Mouse (Mus musculus): ENCODE measurements around the gene Iffo1. TPM values are rescaled to one million over a fixed set of nuclear protein-coding genes. Genes with fewer than 3 reads are reported as not detected.

Gene Iffo1
- polyA plus RNA-seq (2011; ENCODE audit: insufficient read depth, insufficient read length, low replicate concordance, missing spikeins), result 21.0 and 39.0 TPM in 2 replicates

- under 1% methylated on average over 16 of the region's 16 CpGs for WGBS
- Histone ChIP-seq H3K27ac (ENCODE audit: control insufficient read depth, insufficient read depth, low read depth, low read length, poor library complexity) (peak within 1 kb of the TSS; percentile 29), H3K4me3 (replicated peaks; ENCODE audit: control insufficient read depth, low read depth, low read length) (peak within 1 kb of the TSS; percentile 81), H3K4me1 (ENCODE audit: control insufficient read depth, insufficient read depth, low read length) (peaks cover 11% of the 10 kb centered on the region; the same call in 1 of the 2 replicates)
- TF ChIP-seq POLR2A (IDR thresholded peaks at IDR 0.05; ENCODE audit: borderline replicate concordance, control insufficient read depth, low read depth, low read length) (no peak), CTCF (IDR thresholded peaks at IDR 0.05; ENCODE audit: control insufficient read depth, insufficient read depth, low read length) (peak; percentile 37; the same call in 1 of the 2 replicates)
Measured at GRCm38 (mm10) chr6:125145001-125145400, at the start of gene Iffo1. TSS of gene Iffo1 (plus strand) at chr6:125145241.

- Histone ChIP-seq H3K27ac (ENCODE audit: control insufficient read depth, insufficient read depth, low read depth, low read length, poor library complexity) (peak within 1 kb of the TSS; percentile 96), H3K4me3 (replicated peaks; ENCODE audit: control insufficient read depth, low read depth, low read length) (peak within 1 kb of the TSS; percentile 96), H3K4me1 (ENCODE audit: control insufficient read depth, insufficient read depth, low read length) (peaks cover 3% of the 10 kb centered on the region; the same call in 1 of the 2 replicates)
- 2% methylated on average over 45 of the region's 45 CpGs for WGBS
- TF ChIP-seq CTCF (IDR thresholded peaks at IDR 0.05; ENCODE audit: control insufficient read depth, insufficient read depth, low read length) (no peak), POLR2A (IDR thresholded peaks at IDR 0.05; ENCODE audit: borderline replicate concordance, control insufficient read depth, low read depth, low read length) (peak; percentile 83; the same call in 1 of the 2 replicates)
Measured at GRCm38 (mm10) chr6:125095391-125096278, 49.4 kb upstream of the Iffo1 start, which contains the start of gene Chd4. TSS of gene Chd4 (plus strand) at chr6:125095981.

GRCm38 (mm10) chr6:125096279-125096596 is 48.8 kb upstream of the Iffo1 start:
- TF ChIP-seq CTCF (IDR thresholded peaks at IDR 0.05; ENCODE audit: control insufficient read depth, insufficient read depth, low read length) (no peak), POLR2A (IDR thresholded peaks at IDR 0.05; ENCODE audit: borderline replicate concordance, control insufficient read depth, low read depth, low read length) (no peak)
- Histone ChIP-seq H3K4me3 (replicated peaks; ENCODE audit: control insufficient read depth, low read depth, low read length) (peak overlapping the region; percentile 96), H3K4me1 (ENCODE audit: control insufficient read depth, insufficient read depth, low read length) (peaks cover 2% of the 10 kb centered on the region; the same call in 1 of the 2 replicates), H3K27ac (ENCODE audit: control insufficient read depth, insufficient read depth, low read depth, low read length, poor library complexity) (peak overlapping the region; percentile 96)
- 0% methylated on average over 25 of the region's 32 CpGs for WGBS

- peaks cover 2% of the 10 kb centered on the region; the same call in 1 of the 2 replicates for H3K4me1 ChIP-seq (ENCODE audit: control insufficient read depth, insufficient read depth, low read length)
- TF ChIP-seq CTCF (IDR thresholded peaks at IDR 0.05; ENCODE audit: control insufficient read depth, insufficient read depth, low read length), result no peak
- TF ChIP-seq POLR2A (IDR thresholded peaks at IDR 0.05; ENCODE audit: borderline replicate concordance, control insufficient read depth, low read depth, low read length), result no peak
Measured at GRCm38 (mm10) chr6:125096597-125097345, 48.3 kb upstream of the Iffo1 start.

GRCm38 (mm10) chr6:125097346-125097689 is 47.7 kb upstream of the Iffo1 start:
- under 1% methylated on average over 12 of the region's 12 CpGs for WGBS
- no peak for TF ChIP-seq CTCF (IDR thresholded peaks at IDR 0.05; ENCODE audit: control insufficient read depth, insufficient read depth, low read length)
- no peak for TF ChIP-seq POLR2A (IDR thresholded peaks at IDR 0.05; ENCODE audit: borderline replicate concordance, control insufficient read depth, low read depth, low read length)
- peak overlapping the region; percentile 96 for H3K4me3 ChIP-seq (replicated peaks; ENCODE audit: control insufficient read depth, low read depth, low read length)
- H3K27ac ChIP-seq (ENCODE audit: control insufficient read depth, insufficient read depth, low read depth, low read length, poor library complexity), result peak overlapping the region; percentile 96
- H3K4me1 ChIP-seq (ENCODE audit: control insufficient read depth, insufficient read depth, low read length), result peaks cover 2% of the 10 kb centered on the region; the same call in 1 of the 2 replicates

More at GRCm38 (mm10) chr6:125096597-125097345, 48.3 kb upstream of the Iffo1 start:
- peak overlapping the region; percentile 96 for H3K4me3 ChIP-seq (replicated peaks; ENCODE audit: control insufficient read depth, low read depth, low read length)
- peak overlapping the region; percentile 96 for H3K27ac ChIP-seq (ENCODE audit: control insufficient read depth, insufficient read depth, low read depth, low read length, poor library complexity)
- 1% methylated on average over 44 of the region's 44 CpGs for WGBS

DNA sequence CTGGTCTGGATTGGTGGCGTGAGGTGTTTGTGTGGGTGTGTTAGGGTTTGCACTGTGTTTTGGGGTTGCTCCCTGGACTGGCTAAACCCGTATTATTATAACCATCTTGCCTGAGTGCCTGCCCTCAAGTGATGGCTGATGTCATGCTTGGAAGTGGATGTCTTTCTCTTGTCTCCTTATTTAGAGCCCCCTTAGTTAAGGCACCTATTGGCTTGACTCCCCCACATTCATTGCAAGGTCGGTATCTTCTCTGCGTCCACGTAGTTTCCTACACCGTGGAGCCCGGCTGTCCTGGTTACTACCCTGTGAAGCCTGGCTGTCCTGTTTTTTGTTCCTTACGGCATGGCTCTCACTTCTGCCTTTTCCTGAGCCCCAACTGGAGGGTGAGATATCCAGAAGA is 47.1 kb upstream of the Iffo1 start:
- Histone ChIP-seq H3K4me3 (replicated peaks; ENCODE audit: control insufficient read depth, low read depth, low read length) (peak overlapping the region; percentile 52), H3K27ac (ENCODE audit: control insufficient read depth, insufficient read depth, low read depth, low read length, poor library complexity) (no peak overlapping the region), H3K4me1 (ENCODE audit: control insufficient read depth, insufficient read depth, low read length) (peaks cover 2% of the 10 kb centered on the region; the same call in 1 of the 2 replicates)
- WGBS, result 29% methylated on average over 8 of the region's 8 CpGs
- TF ChIP-seq CTCF (IDR thresholded peaks at IDR 0.05; ENCODE audit: control insufficient read depth, insufficient read depth, low read length) (no peak), POLR2A (IDR thresholded peaks at IDR 0.05; ENCODE audit: borderline replicate concordance, control insufficient read depth, low read depth, low read length) (no peak)

GRCm38 (mm10) chr6:125098513-125098912 is 46.5 kb upstream of the Iffo1 start:
- H3K4me1 ChIP-seq (ENCODE audit: control insufficient read depth, insufficient read depth, low read length), result peaks cover 2% of the 10 kb centered on the region; the same call in 1 of the 2 replicates
- peak overlapping the region; percentile 42 for H3K27ac ChIP-seq (ENCODE audit: control insufficient read depth, insufficient read depth, low read depth, low read length, poor library complexity)
- TF ChIP-seq CTCF (IDR thresholded peaks at IDR 0.05; ENCODE audit: control insufficient read depth, insufficient read depth, low read length), result no peak
- WGBS, result 39% methylated on average over 3 of the region's 3 CpGs
- H3K4me3 ChIP-seq (replicated peaks; ENCODE audit: control insufficient read depth, low read depth, low read length), result no peak overlapping the region

Measured in bone marrow, adult 2 months (tissue).